In the genomic region with DNA sequence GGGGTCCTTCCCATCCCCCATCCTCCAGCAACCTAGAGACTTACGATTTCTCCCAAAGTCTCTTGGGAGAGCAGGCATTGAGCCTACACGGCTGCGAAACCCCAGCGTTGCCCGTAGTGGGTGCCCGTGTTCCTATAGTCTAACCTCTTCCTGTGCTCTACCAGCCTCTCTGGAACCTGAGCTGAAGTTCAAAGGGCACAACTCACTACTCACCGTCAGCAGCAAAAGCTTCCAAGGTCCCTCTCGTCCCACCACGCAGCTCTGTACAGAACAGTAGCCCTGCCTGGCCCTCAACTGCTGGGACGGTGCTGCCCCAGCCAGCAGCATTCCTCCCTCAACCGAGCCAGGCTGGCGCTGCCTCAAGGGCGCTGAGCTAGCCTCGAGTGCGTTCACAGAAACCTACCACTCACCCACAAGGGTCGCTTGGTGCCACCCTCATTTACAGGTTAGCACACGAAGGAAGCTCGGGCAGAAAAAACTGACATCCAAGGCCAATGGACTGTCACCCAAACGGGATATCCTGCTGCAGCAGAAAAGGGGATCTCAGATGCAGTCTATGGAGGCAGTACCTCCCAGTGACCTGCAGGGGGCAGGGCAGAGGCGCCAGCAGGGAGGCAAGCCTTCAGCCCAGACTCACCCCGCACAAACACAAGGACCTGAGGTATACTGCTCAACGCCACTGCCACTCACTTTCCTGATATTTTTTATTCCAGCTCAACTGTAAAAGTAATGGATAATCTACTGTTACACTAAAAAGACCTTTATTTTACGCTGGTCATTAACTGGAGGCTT, we compare ENCODE assay signal across 7 mouse cellular contexts.
DNase-seq lines count a peak whose midpoint lies in the region; ATAC-seq and TF ChIP-seq lines count a peak whose summit lies in the region.

No protein-coding gene starts in this region.

- DNase-seq in liver, result peak; percentile 58
- peak; percentile 26 for DNase-seq in WW6 (ENCODE audit: low read depth, low spot score)
- DNase-seq in cerebellum, adult 8-10 months, result peak; percentile 55
- peak; percentile 52 for DNase-seq in liver, postnatal 0 days
- DNase-seq in right cerebral cortex, postnatal 25 days, result peak; percentile 25

- no peak overlapping the region for H3K9ac ChIP-seq in liver, embryonic 12.5 days
- no peak overlapping the region for H3K9ac ChIP-seq in liver, postnatal 0 days (replicated peaks)

- no peaks in the 10 kb centered on the region for H3K27me3 ChIP-seq in liver, embryonic 12.5 days (replicated peaks)
- H3K27me3 ChIP-seq in liver, postnatal 0 days (ENCODE audit: insufficient read depth, low read length), result no peaks in the 10 kb centered on the region

- ATAC-seq in liver, embryonic 12.5 days, result no peak; the same call in 1 of the 2 replicates
- ATAC-seq in hematopoietic stem cell, adult 5-6 weeks (replicated peaks in 1 of 2; ENCODE audit: insufficient read depth in 1 of 2, low FRiP score in 2 of 2, low TSS enrichment in 1 of 2, low read depth in 1 of 2, poor library complexity in 2 of 2, severe bottlenecking in 2 of 2), result peak; percentile 57 to 69
- ATAC-seq in liver, postnatal 0 days, result no peak

- H3K4me1 ChIP-seq in liver, embryonic 12.5 days, result no peaks in the 10 kb centered on the region
- H3K4me1 ChIP-seq in liver, postnatal 0 days (ENCODE audit: insufficient read depth), result no peaks in the 10 kb centered on the region

- H3K36me3 ChIP-seq in liver, embryonic 12.5 days, result no peaks in the 10 kb centered on the region
- H3K36me3 ChIP-seq in liver, postnatal 0 days (replicated peaks; ENCODE audit: insufficient read depth, low read length), result no peaks in the 10 kb centered on the region

- no peak for TF ChIP-seq EP300 in liver, postnatal 0 days (IDR thresholded peaks at IDR 0.05; ENCODE audit: low read depth)

- no peak overlapping the region for H3K4me2 ChIP-seq in liver, embryonic 12.5 days
- H3K4me2 ChIP-seq in liver, postnatal 0 days (ENCODE audit: low read depth, low read length), result no peak overlapping the region

- 32% methylated on average over 23 of the region's 23 CpGs for WGBS in liver, embryonic 12.5 days (ENCODE audit: insufficient replicate concordance)
- WGBS in liver, postnatal 0 days (ENCODE audit: insufficient replicate concordance), result 35% methylated on average over 23 of the region's 23 CpGs

- H3K4me3 ChIP-seq in liver, embryonic 12.5 days, result no peak overlapping the region
- H3K4me3 ChIP-seq in liver, postnatal 0 days (ENCODE audit: low read depth, low read length), result no peak overlapping the region

- no peaks in the 10 kb centered on the region for H3K9me3 ChIP-seq in liver, embryonic 12.5 days (replicated peaks)
- no peaks in the 10 kb centered on the region for H3K9me3 ChIP-seq in liver, postnatal 0 days (ENCODE audit: low read length)

- TF ChIP-seq CTCF in liver, postnatal 0 days (IDR thresholded peaks at IDR 0.05; ENCODE audit: low read depth), result peak; percentile 79

- no peak overlapping the region for H3K27ac ChIP-seq in liver, embryonic 12.5 days
- no peak overlapping the region for H3K27ac ChIP-seq in liver, postnatal 0 days (ENCODE audit: low read depth)

Comparison
In these comparisons a context has a peak if more than half of its experiments do, and no peak if none do; other contexts are left out.
1. ATAC-seq: peak in hematopoietic stem cell, adult 5-6 weeks (2 of 2); none in liver, embryonic 12.5 days (single experiment) and liver, postnatal 0 days (single experiment).
2. Peak in every context shown above with its lines, with median percentiles within 50 percentile points of each other: DNase-seq.